Mouse (Mus musculus): Measurements from ENCODE around the gene Uqcrc1.

Uqcrc1 gene

DNA sequence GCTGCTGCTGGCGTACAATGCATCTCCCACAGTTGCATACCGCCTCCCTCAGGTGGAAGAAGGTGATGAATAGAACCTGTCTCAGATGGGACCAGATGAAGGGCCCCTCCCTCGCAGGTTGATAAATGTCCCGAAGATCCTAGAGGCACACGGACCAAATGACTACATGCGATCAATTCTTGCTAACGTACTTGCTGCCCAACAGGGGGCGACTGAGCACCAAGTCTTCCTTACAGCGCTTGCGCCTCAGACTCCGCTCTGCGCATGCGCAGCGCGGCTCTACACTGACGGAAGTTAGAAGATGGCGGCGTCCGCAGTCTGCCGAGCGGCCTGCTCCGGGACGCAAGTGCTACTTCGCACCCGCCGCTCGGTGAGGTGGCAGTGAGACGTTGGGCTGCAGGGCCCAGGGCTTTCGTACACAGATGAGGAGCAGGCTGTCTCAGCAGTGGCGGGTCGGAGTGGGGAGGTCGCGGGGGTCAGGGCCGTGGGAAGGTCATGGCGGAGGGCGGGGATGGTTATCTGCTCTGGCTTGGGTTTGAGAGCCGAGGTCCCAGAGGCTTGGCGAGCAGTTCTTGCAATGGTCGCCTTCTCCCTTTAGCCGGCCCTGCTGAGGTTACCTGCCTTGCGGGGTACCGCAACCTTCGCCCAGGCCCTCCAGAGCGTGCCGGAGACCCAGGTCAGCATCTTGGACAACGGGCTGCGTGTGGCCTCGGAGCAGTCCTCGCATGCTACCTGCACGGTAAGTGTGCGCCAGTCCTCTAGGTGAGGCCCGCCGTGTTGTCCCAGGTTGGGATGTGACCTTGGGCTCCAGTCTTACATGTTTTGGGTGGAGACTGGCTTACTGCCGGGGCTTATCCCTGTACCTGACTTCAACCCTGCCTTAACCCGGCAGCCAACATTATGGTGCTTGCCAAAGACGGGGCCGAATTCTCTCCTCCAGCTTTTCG lies at the start of gene Uqcrc1:
Gene Uqcrc1, plus strand, starts transcription at position 216 of the 947 bp plus-strand sequence.
- DNase-seq (ENCODE audit: low spot score): peak; percentile 95

GRCm38 (mm10) chr9:108912308-108912707 lies 24.1 kb upstream of the Uqcrc1 start:
- no peak for DNase-seq (ENCODE audit: low spot score)

DNA sequence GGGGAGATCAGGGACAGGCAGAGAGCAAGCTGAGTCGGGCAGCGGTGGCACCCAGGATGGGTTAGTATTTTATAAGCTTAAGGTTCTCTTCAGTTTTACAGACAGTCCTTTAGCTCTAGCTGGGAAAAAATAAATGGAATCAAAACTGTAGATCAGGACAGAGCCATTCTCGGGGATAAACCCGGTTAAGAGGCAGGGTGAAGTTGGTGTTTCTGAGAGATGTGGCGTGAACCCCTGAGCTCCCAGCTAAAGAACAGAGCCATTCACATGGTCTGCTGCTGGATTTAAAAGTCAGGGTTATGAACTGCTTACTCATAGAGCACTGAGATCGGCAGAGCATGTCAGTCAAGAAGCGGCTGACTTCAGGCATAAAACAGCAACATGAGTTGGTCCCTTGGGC lies 23.3 kb upstream of the Uqcrc1 start:
- DNase-seq (ENCODE audit: low spot score): no peak

- DNase-seq (ENCODE audit: low spot score): no peak
Measured at GRCm38 (mm10) chr9:108913621-108914020, 22.8 kb upstream of the Uqcrc1 start.

DNA sequence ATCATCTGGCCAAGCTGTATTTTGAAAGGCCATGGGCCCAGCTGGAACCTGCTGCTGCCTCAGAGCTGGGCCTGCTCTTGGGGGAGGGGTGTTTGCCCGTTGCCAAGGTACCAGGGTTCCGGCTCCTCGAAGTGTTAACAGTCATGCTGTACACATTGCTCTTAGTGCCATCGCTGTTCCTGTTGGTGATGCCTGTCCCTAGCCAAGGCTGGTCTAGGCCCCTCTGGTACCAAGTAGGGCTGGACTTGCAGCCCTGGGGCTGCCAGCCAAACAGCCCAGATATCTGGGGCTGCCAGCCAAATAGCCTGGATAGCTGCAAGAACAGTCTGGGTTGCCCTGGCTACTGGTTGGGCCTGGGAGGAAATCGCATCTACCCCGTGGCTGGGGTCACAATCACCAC lies 21.9 kb upstream of the Uqcrc1 start, which contains the start of gene Tmem89:
Gene Tmem89, plus strand, starts transcription at position 129 of the 400 bp plus-strand sequence.
- DNase-seq (ENCODE audit: low spot score): no peak

GRCm38 (mm10) chr9:108925897-108926296 lies 10.5 kb upstream of the Uqcrc1 start:
- no peak for DNase-seq (ENCODE audit: low spot score)

GRCm38 (mm10) chr9:108928424-108928823 lies 8.0 kb upstream of the Uqcrc1 start:
- DNase-seq (ENCODE audit: low spot score): no peak

GRCm38 (mm10) chr9:108935991-108936390 lies 442 bp upstream of the Uqcrc1 start:
- DNase-seq (ENCODE audit: low spot score): no peak

- DNase-seq (ENCODE audit: low spot score): no peak
Measured at GRCm38 (mm10) chr9:108945111-108945510, 8.7 kb downstream of the Uqcrc1 start.

GRCm38 (mm10) chr9:108945608-108946007 lies 9.2 kb downstream of the Uqcrc1 start:
- no peak for DNase-seq (ENCODE audit: low spot score)

GRCm38 (mm10) chr9:108949231-108949966 lies 13.0 kb downstream of the Uqcrc1 start:
- peak; percentile 36 for DNase-seq (ENCODE audit: low spot score)

DNA sequence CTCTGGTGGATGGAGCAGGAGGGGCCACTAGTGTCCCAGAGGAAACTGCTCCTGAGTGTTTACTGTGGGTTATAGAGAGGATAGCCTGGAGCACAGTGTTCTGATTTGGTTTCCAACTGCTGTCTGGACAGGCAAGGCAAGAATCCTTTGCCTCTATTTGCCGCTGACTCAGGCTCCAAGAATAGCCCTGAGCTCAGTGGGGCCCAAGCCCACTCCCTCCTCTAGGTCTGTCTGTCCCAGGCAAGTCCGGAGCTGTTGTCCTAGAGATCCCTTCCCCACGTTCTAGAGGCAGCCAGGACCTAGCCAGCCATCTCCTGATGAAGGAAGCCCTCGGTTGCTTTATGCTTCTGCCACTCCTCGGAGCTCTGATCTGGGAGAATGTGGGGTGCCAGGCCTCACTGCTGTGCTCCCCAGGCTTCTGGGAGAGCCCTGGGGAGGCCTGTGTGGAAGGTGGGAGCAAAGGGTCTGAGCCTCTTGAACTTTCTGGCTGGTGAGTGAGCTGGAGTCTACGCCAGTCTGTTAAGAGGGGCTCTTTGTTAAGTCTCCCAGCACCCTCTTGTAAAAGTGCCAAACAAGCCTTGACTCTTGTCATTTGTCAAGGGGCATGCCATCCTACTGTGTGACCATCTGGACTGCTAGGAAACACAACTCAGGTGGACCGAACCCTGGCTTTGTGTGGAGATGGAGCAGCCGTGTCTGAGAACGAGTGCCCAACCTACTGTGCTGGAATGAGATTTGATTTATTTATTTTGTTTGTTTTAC lies 13.7 kb downstream of the Uqcrc1 start:
- no peak for DNase-seq (ENCODE audit: low spot score)

- DNase-seq (ENCODE audit: low spot score): peak; percentile 6
Measured at GRCm38 (mm10) chr9:108953081-108953636, 16.7 kb downstream of the Uqcrc1 start, which contains the start of gene Col7a1. TSS of gene Col7a1 (plus strand) at chr9:108953586.

GRCm38 (mm10) chr9:108955241-108955640 lies 18.8 kb downstream of the Uqcrc1 start:
- DNase-seq (ENCODE audit: low spot score): no peak

DNA sequence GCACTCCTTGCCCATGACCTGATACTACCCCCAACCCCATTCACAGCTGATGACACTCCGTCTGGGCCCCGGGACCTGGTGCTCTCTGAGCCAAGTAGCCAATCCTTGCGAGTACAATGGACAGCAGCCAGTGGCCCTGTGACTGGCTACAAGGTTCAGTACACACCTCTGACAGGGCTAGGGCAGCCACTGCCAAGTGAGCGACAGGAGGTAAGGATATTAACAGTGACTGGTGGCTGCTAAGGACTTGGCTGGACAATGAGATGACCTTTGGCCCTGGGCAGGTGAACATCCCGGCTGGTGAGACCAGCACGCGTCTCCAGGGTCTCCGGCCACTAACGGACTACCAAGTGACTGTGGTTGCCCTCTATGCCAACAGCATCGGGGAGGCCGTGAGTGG lies 19.4 kb downstream of the Uqcrc1 start:
- DNase-seq (ENCODE audit: low spot score): no peak

DNA sequence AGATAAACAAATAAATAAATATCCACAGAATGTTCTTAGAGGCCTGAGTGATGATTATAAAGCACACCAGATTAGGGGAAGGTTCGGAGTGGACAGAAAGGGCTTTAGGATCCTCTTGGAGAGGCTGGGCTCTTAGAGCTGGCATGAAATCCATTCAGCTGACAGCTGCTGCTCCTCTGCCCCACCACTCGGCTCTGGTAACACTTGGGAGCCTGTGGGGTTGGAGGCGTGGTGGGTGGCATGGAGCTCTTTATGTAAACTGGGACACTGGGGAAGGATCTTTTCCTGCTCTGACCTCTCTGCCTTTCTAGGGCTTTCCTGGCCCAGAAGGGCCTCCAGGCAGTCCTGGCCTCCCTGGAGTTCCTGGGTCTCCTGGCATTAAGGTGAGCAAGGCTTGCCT lies 27.1 kb downstream of the Uqcrc1 start:
- DNase-seq (ENCODE audit: low spot score): no peak

DNA sequence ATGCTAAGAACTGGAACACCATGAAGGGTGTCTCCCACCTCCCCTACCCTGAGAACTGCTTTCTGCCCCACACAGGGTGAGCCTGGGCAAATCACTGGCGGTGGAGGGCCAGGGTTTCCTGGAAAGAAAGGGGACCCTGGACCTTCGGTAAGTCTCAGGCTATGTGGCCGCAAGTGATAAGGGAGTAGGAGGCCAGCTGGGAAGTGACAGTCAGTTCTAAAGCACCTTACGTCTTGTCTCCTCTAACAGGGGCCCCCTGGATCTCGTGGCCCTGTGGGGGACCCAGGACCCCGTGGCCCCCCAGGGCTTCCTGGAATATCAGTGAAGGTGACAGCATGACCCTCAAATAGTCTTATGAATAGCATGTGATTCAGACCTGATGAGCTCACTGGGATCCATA lies 27.9 kb downstream of the Uqcrc1 start:
- no peak for DNase-seq (ENCODE audit: low spot score)

DNA sequence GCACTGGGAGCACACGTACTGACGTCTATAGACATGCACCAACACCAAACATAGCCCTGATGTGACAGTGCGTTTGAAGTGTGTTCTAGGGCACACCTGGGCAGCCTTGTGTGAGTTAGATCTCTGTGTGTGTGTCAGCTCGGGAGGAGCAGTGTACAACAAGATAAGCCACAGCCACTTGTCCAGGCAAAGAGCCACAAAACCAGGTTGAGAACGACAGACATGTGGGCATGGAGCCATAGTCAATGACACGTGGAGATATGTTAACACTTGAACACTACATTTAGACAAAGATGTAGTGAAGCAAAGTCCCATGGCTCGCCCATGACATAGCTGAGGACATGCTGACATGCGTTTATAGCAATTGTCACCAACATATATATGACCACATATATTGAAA lies 34.2 kb downstream of the Uqcrc1 start:
- no peak for DNase-seq (ENCODE audit: low spot score)

DNA sequence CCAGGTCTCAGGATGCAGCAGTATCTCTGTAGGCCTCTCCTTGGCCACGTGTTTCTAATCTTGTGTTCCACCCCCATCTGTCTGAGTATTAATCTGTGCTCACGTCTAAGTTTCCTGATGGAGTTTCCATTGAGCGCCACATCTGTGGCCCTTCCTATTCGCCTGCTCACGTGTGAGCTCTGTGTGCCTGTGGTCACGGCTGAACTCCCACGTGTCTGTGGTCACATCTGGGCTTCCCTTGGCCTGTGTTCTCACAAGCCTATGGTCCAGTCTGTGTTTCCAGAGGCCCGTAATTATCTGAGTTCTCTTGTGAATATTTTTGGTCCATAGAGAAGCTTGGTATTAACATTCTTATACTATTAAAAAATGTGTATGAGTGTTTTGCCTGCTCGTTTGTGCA lies 40.0 kb downstream of the Uqcrc1 start:
- DNase-seq (ENCODE audit: low spot score): no peak

- no peak for DNase-seq (ENCODE audit: low spot score)
Measured at GRCm38 (mm10) chr9:108977966-108978365, 41.5 kb downstream of the Uqcrc1 start.

DNA sequence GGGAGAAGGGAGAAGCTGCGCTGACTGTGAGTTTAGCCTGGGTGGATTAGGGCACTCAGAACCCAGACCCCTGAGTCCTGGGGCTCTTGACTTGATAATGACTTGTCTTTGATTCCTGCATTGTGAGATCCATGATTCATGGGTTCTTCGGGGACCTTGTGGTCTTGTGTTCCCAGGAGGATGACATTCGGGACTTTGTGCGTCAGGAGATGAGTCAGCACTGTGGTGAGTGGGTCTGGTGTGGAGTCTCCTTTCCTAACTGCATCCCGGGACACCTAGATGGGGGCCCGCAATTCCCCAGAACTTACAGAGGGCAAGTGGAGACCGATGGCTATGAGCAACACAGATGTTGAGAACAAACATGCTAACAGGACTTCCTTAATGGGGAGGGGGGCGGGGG lies 46.1 kb downstream of the Uqcrc1 start:
- DNase-seq (ENCODE audit: low spot score): no peak

DNA sequence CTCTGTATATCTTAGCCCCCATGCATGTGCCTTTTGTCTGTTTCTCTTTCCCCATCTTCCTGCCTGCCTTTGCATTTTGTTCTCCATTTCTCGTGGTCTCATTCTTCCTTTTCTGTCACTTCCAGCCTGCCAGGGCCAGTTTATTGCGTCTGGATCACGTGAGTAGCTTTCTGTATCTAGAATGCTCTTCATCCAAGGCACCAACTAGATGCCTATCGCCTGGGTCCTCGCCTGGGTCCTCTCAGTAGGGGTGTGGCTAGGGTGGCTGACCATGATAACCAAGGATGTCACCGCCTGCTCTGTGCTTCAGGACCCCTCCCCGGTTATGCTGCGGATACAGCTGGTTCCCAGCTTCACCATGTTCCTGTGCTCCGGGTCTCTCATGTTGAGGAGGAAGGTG lies 46.8 kb downstream of the Uqcrc1 start:
- DNase-seq (ENCODE audit: low spot score): no peak

Data from lung, postnatal 25 days (tissue).